Mouse (Mus musculus) hindbrain, embryonic 13.5 days (tissue): Measurements from ENCODE around the gene Ubxn11. TPM values are rescaled to one million over a fixed set of nuclear protein-coding genes. Genes with fewer than 3 reads are reported as not detected.

Source experiments
- ATAC-seq: fragments of 200-750 bp; cut with Nextera tagmentation; 2 replicates; pipeline ENCODE4 v1.8.0; 2017; ENCODE audit warnings: moderate TSS enrichment; ENCODE audit not compliant: low FRiP score
- H3K27ac ChIP-seq: fragments of 300-500 bp; sonication (generic); 2 replicates; pipeline ENCODE4 v1.5.1; 2015; ENCODE audit warnings: inconsistent platforms, mild to moderate bottlenecking, moderate library complexity
- H3K27me3 ChIP-seq: fragments of 300-500 bp; sonication (generic); 2 replicates; pipeline ENCODE4 v1.6.1; 2015; ENCODE audit warnings: mild to moderate bottlenecking, inconsistent platforms
- H3K36me3 ChIP-seq: fragments of 300-500 bp; sonication (generic); 2 replicates; pipeline ENCODE4 v1.6.1; 2015; ENCODE audit warnings: mild to moderate bottlenecking, inconsistent platforms
- H3K4me1 ChIP-seq: fragments of 300-500 bp; sonication (generic); replicated peaks from 2 replicates; pipeline ENCODE4 v1.6.1; 2015; ENCODE audit warnings: inconsistent platforms
- H3K4me2 ChIP-seq: fragments of 300-500 bp; sonication (generic); 2 replicates; pipeline ENCODE4 v1.6.1; 2015; ENCODE audit warnings: inconsistent platforms, mild to moderate bottlenecking, moderate library complexity
- H3K4me3 ChIP-seq: fragments of 300-500 bp; sonication (generic); 2 replicates; pipeline ENCODE4 v1.5.1; 2015; ENCODE audit warnings: mild to moderate bottlenecking, inconsistent platforms
- H3K9ac ChIP-seq: fragments of 300-500 bp; sonication (generic); 2 replicates; pipeline ENCODE4 v1.6.1; 2015; ENCODE audit warnings: mild to moderate bottlenecking, inconsistent platforms
- H3K9me3 ChIP-seq: fragments of 300-500 bp; sonication (generic); 2 replicates; pipeline ENCODE4 v1.6.1; 2016; ENCODE audit warnings: inconsistent platforms
- WGBS: fragments of 180-500 bp; shearing (Covaris S2); methylation state at CpG from one replicate; pipeline ENCODE4 v1.1.7; 2015; 5-methylcytosine and 5-hydroxymethylcytosine counted together
- polyA plus RNA-seq: library from polyadenylated mRNA; unstranded; fragments of >200 nt; fragmentation: Nextera tagmentation; extraction: Ambion mirVana; gene quantifications from 2 replicates; pipeline ENCODE4 v1.2.1, GENCODE M21; 2015

Ubxn11 gene
- polyA plus RNA-seq, 1 experiment from 2014 or later = 16.0 TPM

GRCm38 (mm10) chr4:134113356-134113994 lies 11.1 kb downstream of the Ubxn11 start:
- peaks cover 7% of the 10 kb centered on the region; the same call in 1 of the 2 replicates for H3K4me1 ChIP-seq
- no peak overlapping the region for H3K4me3 ChIP-seq
- H3K9ac ChIP-seq = no peak overlapping the region
- WGBS = 56% methylated on average over 10 of the region's 10 CpGs
- no peaks in the 10 kb centered on the region for H3K36me3 ChIP-seq
- H3K27ac ChIP-seq = no peak overlapping the region
- no peaks in the 10 kb centered on the region for H3K27me3 ChIP-seq
- H3K9me3 ChIP-seq = no peaks in the 10 kb centered on the region
- ATAC-seq = no peak
- no peak overlapping the region for H3K4me2 ChIP-seq

- H3K27ac ChIP-seq = no peak overlapping the region
- no peaks in the 10 kb centered on the region for H3K9me3 ChIP-seq
- no peak overlapping the region for H3K4me3 ChIP-seq
- WGBS = 92% methylated on average over 4 of the region's 4 CpGs
- H3K9ac ChIP-seq = no peak overlapping the region
- H3K4me2 ChIP-seq = no peak overlapping the region
- no peaks in the 10 kb centered on the region for H3K27me3 ChIP-seq
- peaks cover 7% of the 10 kb centered on the region; the same call in 1 of the 2 replicates for H3K4me1 ChIP-seq
- no peaks in the 10 kb centered on the region for H3K36me3 ChIP-seq
- no peak for ATAC-seq
Observed at GRCm38 (mm10) chr4:134114038-134114437, 11.7 kb downstream of the Ubxn11 start.

- Histone ChIP-seq H3K36me3 (no peaks in the 10 kb centered on the region), H3K9me3 (no peaks in the 10 kb centered on the region), H3K27me3 (no peaks in the 10 kb centered on the region), H3K9ac (no peak overlapping the region), H3K27ac (no peak overlapping the region), H3K4me3 (no peak overlapping the region), H3K4me2 (no peak overlapping the region), H3K4me1 (peaks cover 7% of the 10 kb centered on the region; the same call in 1 of the 2 replicates)
- WGBS = 87% methylated on average over 16 of the region's 16 CpGs
- ATAC-seq = no peak
Observed at GRCm38 (mm10) chr4:134115215-134116144, 13.1 kb downstream of the Ubxn11 start.

- Histone ChIP-seq H3K27ac (no peak overlapping the region), H3K4me2 (no peak overlapping the region), H3K9me3 (no peaks in the 10 kb centered on the region), H3K36me3 (no peaks in the 10 kb centered on the region), H3K4me1 (peaks cover 7% of the 10 kb centered on the region; the same call in 1 of the 2 replicates), H3K27me3 (no peaks in the 10 kb centered on the region), H3K4me3 (no peak overlapping the region), H3K9ac (no peak overlapping the region)
- ATAC-seq = no peak
- WGBS = 91% methylated on average over 2 of the region's 2 CpGs
Observed at GRCm38 (mm10) chr4:134116501-134116900, 14.1 kb downstream of the Ubxn11 start.

GRCm38 (mm10) chr4:134117012-134117411 lies 14.6 kb downstream of the Ubxn11 start:
- no peak overlapping the region for H3K4me2 ChIP-seq
- H3K9me3 ChIP-seq = no peaks in the 10 kb centered on the region
- no peak overlapping the region for H3K4me3 ChIP-seq
- H3K36me3 ChIP-seq = no peaks in the 10 kb centered on the region
- no peak for ATAC-seq
- no peaks in the 10 kb centered on the region for H3K27me3 ChIP-seq
- H3K4me1 ChIP-seq = peaks cover 7% of the 10 kb centered on the region; the same call in 1 of the 2 replicates
- H3K9ac ChIP-seq = no peak overlapping the region
- no peak overlapping the region for H3K27ac ChIP-seq
- 90% methylated on average over 8 of the region's 8 CpGs for WGBS

GRCm38 (mm10) chr4:134118126-134118800 lies 15.9 kb downstream of the Ubxn11 start:
- H3K4me2 ChIP-seq = no peak overlapping the region
- H3K36me3 ChIP-seq = no peaks in the 10 kb centered on the region
- no peaks in the 10 kb centered on the region for H3K27me3 ChIP-seq
- ATAC-seq = no peak
- H3K27ac ChIP-seq = no peak overlapping the region
- no peaks in the 10 kb centered on the region for H3K9me3 ChIP-seq
- 72% methylated on average over 14 of the region's 14 CpGs for WGBS
- H3K4me3 ChIP-seq = no peak overlapping the region
- H3K9ac ChIP-seq = no peak overlapping the region
- peaks cover 5% of the 10 kb centered on the region; the same call in 1 of the 2 replicates for H3K4me1 ChIP-seq

- Histone ChIP-seq H3K4me3 (no peak overlapping the region), H3K4me2 (no peak overlapping the region), H3K27ac (no peak overlapping the region), H3K9me3 (no peaks in the 10 kb centered on the region), H3K9ac (no peak overlapping the region), H3K27me3 (no peaks in the 10 kb centered on the region), H3K4me1 (peaks cover 1% of the 10 kb centered on the region), H3K36me3 (no peaks in the 10 kb centered on the region)
- ATAC-seq = no peak
- 75% methylated on average over 5 of the region's 5 CpGs for WGBS
Observed at GRCm38 (mm10) chr4:134119042-134119441, 16.7 kb downstream of the Ubxn11 start.

- H3K36me3 ChIP-seq = no peaks in the 10 kb centered on the region
- no peak overlapping the region for H3K4me3 ChIP-seq
- H3K27me3 ChIP-seq = no peaks in the 10 kb centered on the region
- no peak overlapping the region for H3K27ac ChIP-seq
- H3K9ac ChIP-seq = no peak overlapping the region
- peaks cover 8% of the 10 kb centered on the region for H3K4me1 ChIP-seq
- H3K4me2 ChIP-seq = no peak overlapping the region
- no peaks in the 10 kb centered on the region for H3K9me3 ChIP-seq
- WGBS = 55% methylated on average over 9 of the region's 9 CpGs
- ATAC-seq = no peak
Observed at GRCm38 (mm10) chr4:134119644-134120043, 17.3 kb downstream of the Ubxn11 start.

GRCm38 (mm10) chr4:134120192-134120805 lies 17.9 kb downstream of the Ubxn11 start:
- H3K4me2 ChIP-seq = no peak overlapping the region
- no peak for ATAC-seq
- no peak overlapping the region for H3K4me3 ChIP-seq
- H3K27ac ChIP-seq = no peak overlapping the region
- H3K9me3 ChIP-seq = no peaks in the 10 kb centered on the region
- no peaks in the 10 kb centered on the region for H3K27me3 ChIP-seq
- H3K36me3 ChIP-seq = no peaks in the 10 kb centered on the region
- 85% methylated on average over 6 of the region's 6 CpGs for WGBS
- no peak overlapping the region for H3K9ac ChIP-seq
- peaks cover 8% of the 10 kb centered on the region for H3K4me1 ChIP-seq

- Histone ChIP-seq H3K36me3 (no peaks in the 10 kb centered on the region), H3K27ac (no peak overlapping the region), H3K4me3 (no peak overlapping the region), H3K9me3 (no peaks in the 10 kb centered on the region), H3K4me2 (no peak overlapping the region), H3K27me3 (no peaks in the 10 kb centered on the region), H3K4me1 (peaks cover 8% of the 10 kb centered on the region), H3K9ac (no peak overlapping the region)
- whole genome bisulfite sequencing = 88% methylated on average over 4 of the region's 4 CpGs
- no peak for ATAC-seq
Observed at GRCm38 (mm10) chr4:134120916-134121315, 18.5 kb downstream of the Ubxn11 start.

GRCm38 (mm10) chr4:134121571-134121970 lies 19.2 kb downstream of the Ubxn11 start:
- H3K4me1 ChIP-seq = peaks cover 11% of the 10 kb centered on the region
- H3K36me3 ChIP-seq = no peaks in the 10 kb centered on the region
- 52% methylated on average over 4 of the region's 4 CpGs for WGBS
- H3K27me3 ChIP-seq = no peaks in the 10 kb centered on the region
- no peaks in the 10 kb centered on the region for H3K9me3 ChIP-seq
- no peak for ATAC-seq
- H3K4me3 ChIP-seq = no peak overlapping the region
- H3K9ac ChIP-seq = peak overlapping the region; percentile 1; the same call in 1 of the 2 replicates
- no peak overlapping the region for H3K27ac ChIP-seq
- no peak overlapping the region for H3K4me2 ChIP-seq

GRCm38 (mm10) chr4:134122281-134122680 lies 19.9 kb downstream of the Ubxn11 start:
- no peak overlapping the region for H3K27ac ChIP-seq
- H3K9me3 ChIP-seq = no peaks in the 10 kb centered on the region
- H3K36me3 ChIP-seq = no peaks in the 10 kb centered on the region
- no peak overlapping the region for H3K4me2 ChIP-seq
- no peak overlapping the region for H3K4me3 ChIP-seq
- H3K9ac ChIP-seq = no peak overlapping the region
- ATAC-seq = no peak
- peaks cover 19% of the 10 kb centered on the region for H3K4me1 ChIP-seq
- 62% methylated on average over 3 of the region's 3 CpGs for WGBS
- H3K27me3 ChIP-seq = no peaks in the 10 kb centered on the region
